Mouse (Mus musculus): ENCODE results near the gene Tbc1d16. TPM values are rescaled to one million over a fixed set of nuclear protein-coding genes. Genes with fewer than 3 reads are reported as not detected.

The Tbc1d16 gene
- total RNA-seq, 2 experiments from 2014 or later: 98.2 to 108 TPM

- intact Hi-C loops (cut with DNase I): no loop called here
- no peak for DNase-seq (ENCODE audit: extremely low spot score in 1 of 2, low spot score in 2 of 2)
These were observed 15.0 kb downstream of the Tbc1d16 start for GRCm38 (mm10) chr11:119213166-119213885.

- no peak for DNase-seq (ENCODE audit: extremely low spot score in 1 of 2, low spot score in 2 of 2)
- intact Hi-C loops (cut with DNase I): no loop called here
These were observed 16.5 kb downstream of the Tbc1d16 start for GRCm38 (mm10) chr11:119211604-119212309.

- intact Hi-C loops (cut with DNase I): no loop called here
These were observed 17.8 kb downstream of the Tbc1d16 start for GRCm38 (mm10) chr11:119210321-119211100.

GRCm38 (mm10) chr11:119209371-119210025, 18.8 kb downstream of the Tbc1d16 start:
- intact Hi-C loops (cut with DNase I): loop anchor here (5.0 kb wide), 1 partner anchor 38 kb away; no protein-coding TSS in a partner anchor

More at GRCm38 (mm10) chr11:119210321-119211100, 17.8 kb downstream of the Tbc1d16 start:
- peak in 1 of 2 experiments; percentile 78 for DNase-seq (ENCODE audit: extremely low spot score in 1 of 2, low spot score in 2 of 2)

GRCm38 (mm10) chr11:119208870-119209370, 19.4 kb downstream of the Tbc1d16 start:
- no peak for DNase-seq (ENCODE audit: extremely low spot score in 1 of 2, low spot score in 2 of 2)
- intact Hi-C loops (cut with DNase I): loop anchor here (5.0 kb wide), 1 partner anchor 38 kb away; no protein-coding TSS in a partner anchor

More at GRCm38 (mm10) chr11:119209371-119210025, 18.8 kb downstream of the Tbc1d16 start:
- DNase-seq (ENCODE audit: extremely low spot score in 1 of 2, low spot score in 2 of 2): peak in 1 of 2 experiments; percentile 74

GRCm38 (mm10) chr11:119207986-119208385, 20.3 kb downstream of the Tbc1d16 start:
- no peak for DNase-seq (ENCODE audit: extremely low spot score in 1 of 2, low spot score in 2 of 2)
- intact Hi-C loops (cut with DNase I): loop anchor here (5.0 kb wide), 1 partner anchor 39 kb away; no protein-coding TSS in a partner anchor

- DNase-seq (ENCODE audit: extremely low spot score in 1 of 2, low spot score in 2 of 2): peak in 1 of 2 experiments; percentile 70
- intact Hi-C loops (cut with DNase I): loop anchor here (5.0 kb wide), 1 partner anchor 41 kb away; no protein-coding TSS in a partner anchor
These were observed 21.7 kb downstream of the Tbc1d16 start for GRCm38 (mm10) chr11:119206562-119206961.

- intact Hi-C loops (cut with DNase I): loop anchor here (5.0 kb wide), 1 partner anchor 42 kb away; no protein-coding TSS in a partner anchor
- DNase-seq (ENCODE audit: extremely low spot score in 1 of 2, low spot score in 2 of 2): no peak
These were observed 22.6 kb downstream of the Tbc1d16 start for GRCm38 (mm10) chr11:119205738-119206137.

GRCm38 (mm10) chr11:119203423-119203822, 24.9 kb downstream of the Tbc1d16 start:
- no peak for DNase-seq (ENCODE audit: extremely low spot score in 1 of 2, low spot score in 2 of 2)
- intact Hi-C loops (cut with DNase I): no loop called here

GRCm38 (mm10) chr11:119199233-119199601, 29.1 kb downstream of the Tbc1d16 start:
- intact Hi-C loops (cut with DNase I): no loop called here
- DNase-seq (ENCODE audit: extremely low spot score in 1 of 2, low spot score in 2 of 2): no peak

GRCm38 (mm10) chr11:119198564-119199232, 29.6 kb downstream of the Tbc1d16 start:
- DNase-seq (ENCODE audit: extremely low spot score in 1 of 2, low spot score in 2 of 2): peak; percentile 73 to 74
- intact Hi-C loops (cut with DNase I): no loop called here

GRCm38 (mm10) chr11:119197618-119198563, 30.4 kb downstream of the Tbc1d16 start:
- DNase-seq (ENCODE audit: extremely low spot score in 1 of 2, low spot score in 2 of 2): peak in 1 of 2 experiments; percentile 41
- intact Hi-C loops (cut with DNase I): no loop called here

- no peak for DNase-seq (ENCODE audit: extremely low spot score in 1 of 2, low spot score in 2 of 2)
- intact Hi-C loops (cut with DNase I): no loop called here
These were observed 35.7 kb downstream of the Tbc1d16 start for GRCm38 (mm10) chr11:119192605-119193004.

GRCm38 (mm10) chr11:119192176-119192575, 36.1 kb downstream of the Tbc1d16 start:
- intact Hi-C loops (cut with DNase I): no loop called here
- DNase-seq (ENCODE audit: extremely low spot score in 1 of 2, low spot score in 2 of 2): no peak

- intact Hi-C loops (cut with DNase I): no loop called here
- no peak for DNase-seq (ENCODE audit: extremely low spot score in 1 of 2, low spot score in 2 of 2)
These were observed 36.7 kb downstream of the Tbc1d16 start for GRCm38 (mm10) chr11:119191606-119192081.

- intact Hi-C loops (cut with DNase I): no loop called here
- DNase-seq (ENCODE audit: extremely low spot score in 1 of 2, low spot score in 2 of 2): peak; percentile 38 to 81
These were observed 37.8 kb downstream of the Tbc1d16 start for GRCm38 (mm10) chr11:119190498-119190897.
